Mouse (Mus musculus): ENCODE measurements around the gene Shisa4. TPM values are rescaled to one million over a fixed set of nuclear protein-coding genes. Genes with fewer than 3 reads are reported as not detected.
"Not testable (repeated sequence)": the region's sequence is repeated elsewhere in the genome, so short reads cannot be mapped to it uniquely, and the experiment has no call there.

The Shisa4 gene
- total RNA-seq (2015; ENCODE audit: low replicate concordance): 0.63 TPM in 1 of 2 replicates, not detected in the other
- total RNA-seq (2017; ENCODE audit: low replicate concordance): not detected in 2 replicates

DNA sequence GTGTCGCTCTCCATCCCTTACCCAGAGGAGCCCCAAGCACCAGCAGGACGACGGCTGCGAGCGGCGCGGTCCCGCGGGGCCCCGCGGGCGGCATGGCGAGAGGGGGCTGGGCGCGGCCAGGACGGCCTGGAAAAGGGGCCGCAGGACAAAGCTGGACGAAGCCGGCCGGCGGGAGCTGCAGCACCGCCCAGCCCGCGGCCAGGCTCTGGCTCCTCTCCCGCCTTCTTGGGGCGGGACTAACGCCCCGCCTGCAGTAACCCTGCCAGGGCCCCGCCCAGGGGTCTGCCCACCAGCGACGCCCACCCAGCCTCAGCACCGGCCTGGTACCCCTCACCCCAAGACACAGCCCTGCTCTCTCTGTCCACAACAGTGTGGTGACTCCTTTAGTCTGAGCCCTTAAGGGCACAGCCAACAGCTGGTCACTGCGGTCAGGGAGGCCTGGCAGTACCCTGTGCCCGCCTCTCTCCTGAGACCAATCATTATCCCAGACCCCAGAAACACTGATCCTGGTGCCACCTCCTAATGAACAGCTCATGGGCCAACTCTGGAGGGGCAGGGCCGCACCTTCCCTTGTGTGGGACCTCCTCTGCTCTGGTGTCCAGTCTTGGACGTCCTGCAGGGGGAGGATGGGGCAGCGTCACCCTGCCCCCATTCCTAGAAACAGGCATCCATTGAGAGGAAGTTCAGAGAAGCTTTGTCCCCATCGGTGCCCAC, at the start of gene Shisa4:
Gene Shisa4 (minus strand): TSS at position 370 of the 714 bp plus-strand sequence.
- no peak for ATAC-seq (replicated peaks; ENCODE audit: low FRiP score, poor library complexity, severe bottlenecking)

- ATAC-seq (replicated peaks; ENCODE audit: low FRiP score, poor library complexity, severe bottlenecking): no peak
These were observed 47.7 kb upstream of the Shisa4 start for GRCm38 (mm10) chr1:135422772-135423171.

- ATAC-seq (replicated peaks; ENCODE audit: low FRiP score, poor library complexity, severe bottlenecking): no peak
These were observed 39.0 kb upstream of the Shisa4 start for GRCm38 (mm10) chr1:135413996-135414395.

DNA sequence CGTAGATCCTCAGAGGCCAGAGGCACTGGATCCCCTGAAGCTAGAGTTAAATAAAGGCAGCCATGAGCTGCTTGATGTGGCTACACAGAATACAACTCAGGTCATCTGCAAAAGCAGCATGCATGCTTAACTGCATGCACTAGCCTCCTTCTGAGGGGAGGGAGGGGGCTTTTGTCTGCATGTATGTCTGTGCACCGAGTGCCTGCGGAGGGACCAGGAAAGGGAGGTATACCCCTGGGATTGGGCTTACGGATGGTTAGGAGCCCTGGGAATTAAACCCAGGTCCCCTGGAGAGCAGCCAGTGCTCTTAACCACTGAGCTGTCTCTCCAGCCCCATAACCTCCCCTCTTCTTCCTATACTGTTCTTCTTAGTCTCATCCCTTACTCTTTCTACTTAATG, 37.1 kb upstream of the Shisa4 start:
- no peak for ATAC-seq (replicated peaks; ENCODE audit: low FRiP score, poor library complexity, severe bottlenecking)

DNA sequence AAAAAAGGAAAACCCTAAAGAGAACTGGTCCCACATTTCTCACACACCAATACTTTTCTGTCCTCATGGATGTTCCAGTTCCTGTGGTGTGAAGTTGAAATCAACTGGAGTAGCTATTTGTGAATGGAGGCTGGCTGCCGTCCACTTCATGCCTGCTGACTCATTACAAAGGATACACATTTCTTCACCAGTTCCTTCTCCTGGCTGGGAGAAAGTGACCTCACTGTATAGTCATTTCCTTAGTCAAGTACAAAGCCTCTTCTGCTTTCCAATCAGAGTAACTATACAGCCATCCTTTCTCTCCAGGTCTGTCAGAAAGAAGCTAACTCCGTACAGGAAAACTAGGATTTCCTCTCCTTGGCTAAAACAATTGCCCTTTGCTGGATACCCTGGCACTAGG, 35.9 kb upstream of the Shisa4 start:
- no peak for ATAC-seq (replicated peaks; ENCODE audit: low FRiP score, poor library complexity, severe bottlenecking)

GRCm38 (mm10) chr1:135408973-135409372, 33.9 kb upstream of the Shisa4 start:
- ATAC-seq (replicated peaks; ENCODE audit: low FRiP score, poor library complexity, severe bottlenecking): no peak

DNA sequence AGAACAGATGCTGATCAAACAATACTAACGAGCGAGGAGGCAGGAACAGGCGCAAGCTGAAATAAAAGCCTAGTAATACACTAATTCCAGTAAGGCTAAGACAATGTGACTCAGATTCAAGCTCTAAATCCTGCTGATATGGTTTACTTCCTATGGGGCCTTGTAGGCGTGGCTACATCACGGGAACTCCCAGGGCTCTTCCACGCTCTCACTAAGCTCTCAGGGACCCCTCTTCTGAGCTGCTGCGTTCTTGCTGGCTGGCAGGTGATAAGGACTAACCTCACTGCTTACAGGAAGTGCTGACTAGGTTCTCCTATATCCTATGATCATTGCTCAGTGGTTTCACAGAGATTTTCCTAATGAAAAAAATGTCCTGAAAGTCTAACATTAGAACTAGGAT, 30.3 kb upstream of the Shisa4 start:
- no peak for ATAC-seq (replicated peaks; ENCODE audit: low FRiP score, poor library complexity, severe bottlenecking)

DNA sequence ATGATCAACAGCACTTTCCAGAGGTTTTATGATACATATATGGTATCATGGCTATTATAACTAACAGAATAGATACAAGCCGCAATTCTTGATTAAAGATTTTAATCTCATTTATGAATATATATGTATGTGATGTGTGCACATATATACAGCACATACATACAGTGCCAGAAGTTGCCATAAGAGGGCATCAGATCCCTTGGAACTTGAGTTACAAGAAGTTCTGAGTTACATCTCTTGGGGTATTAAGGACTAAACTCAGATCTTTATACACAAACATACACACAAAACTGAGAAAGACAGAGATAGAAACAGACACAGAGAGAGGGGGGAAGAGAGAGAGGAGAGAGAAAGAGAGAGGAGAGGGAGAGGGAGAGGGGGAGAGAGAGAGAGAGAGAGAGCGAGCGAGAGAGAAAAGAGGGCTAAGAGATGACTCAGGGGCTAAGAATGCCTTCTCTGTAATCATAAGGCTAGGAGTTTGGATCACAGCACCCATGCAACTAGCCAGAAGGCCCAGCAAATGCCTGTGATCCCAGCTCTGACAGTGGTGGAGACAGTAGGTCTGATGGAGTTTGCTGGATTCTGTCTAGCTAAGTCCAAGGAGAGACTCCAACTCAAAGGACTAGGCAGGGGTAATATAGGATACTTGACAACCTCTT, 26.5 kb upstream of the Shisa4 start:
- ATAC-seq (replicated peaks; ENCODE audit: low FRiP score, poor library complexity, severe bottlenecking): no peak

DNA sequence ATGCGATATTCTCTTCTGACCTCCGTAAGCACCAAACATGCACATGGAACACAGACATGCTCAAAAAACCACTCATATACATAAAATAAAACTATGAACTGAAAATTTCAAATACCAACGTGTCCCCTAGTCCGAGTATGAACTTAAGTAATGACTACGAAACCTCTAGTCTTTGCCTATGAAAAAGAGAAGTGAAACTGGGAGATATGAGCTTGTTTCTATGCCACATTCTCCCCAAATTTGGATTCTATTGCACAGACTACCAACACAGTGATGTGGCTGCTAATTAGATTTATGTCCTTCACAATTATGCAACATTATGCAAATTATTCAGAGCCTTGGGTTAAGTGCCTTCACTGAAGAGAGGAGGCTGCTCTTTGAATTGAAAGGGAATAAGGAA, 24.4 kb upstream of the Shisa4 start:
- ATAC-seq (replicated peaks; ENCODE audit: low FRiP score, poor library complexity, severe bottlenecking): no peak

- no peak for ATAC-seq (replicated peaks; ENCODE audit: low FRiP score, poor library complexity, severe bottlenecking)
These were observed 10.1 kb upstream of the Shisa4 start for GRCm38 (mm10) chr1:135385161-135385560.

DNA sequence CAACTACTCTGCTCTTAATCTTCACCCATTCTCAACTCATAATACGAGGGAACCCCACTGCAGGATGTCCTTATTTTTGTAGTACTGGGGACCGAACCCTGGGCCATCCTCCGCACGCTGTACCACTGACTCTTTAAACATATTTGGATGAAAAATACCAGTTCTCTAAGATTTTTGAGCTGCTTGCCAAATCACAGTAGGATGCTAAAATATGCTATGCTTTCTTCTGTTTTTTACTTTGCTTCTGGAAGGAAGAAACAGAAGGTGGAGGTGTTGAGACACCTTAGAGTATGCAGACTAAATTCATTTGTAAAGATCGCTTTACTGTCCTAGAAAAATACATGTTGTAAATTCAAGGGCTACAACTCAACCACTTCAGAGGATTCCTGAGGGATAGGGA, 9.1 kb upstream of the Shisa4 start:
- ATAC-seq (replicated peaks; ENCODE audit: low FRiP score, poor library complexity, severe bottlenecking): no peak

- not testable (repeated sequence) for ATAC-seq (replicated peaks; ENCODE audit: low FRiP score, poor library complexity, severe bottlenecking)
These were observed 6.5 kb upstream of the Shisa4 start for GRCm38 (mm10) chr1:135381560-135381959.

DNA sequence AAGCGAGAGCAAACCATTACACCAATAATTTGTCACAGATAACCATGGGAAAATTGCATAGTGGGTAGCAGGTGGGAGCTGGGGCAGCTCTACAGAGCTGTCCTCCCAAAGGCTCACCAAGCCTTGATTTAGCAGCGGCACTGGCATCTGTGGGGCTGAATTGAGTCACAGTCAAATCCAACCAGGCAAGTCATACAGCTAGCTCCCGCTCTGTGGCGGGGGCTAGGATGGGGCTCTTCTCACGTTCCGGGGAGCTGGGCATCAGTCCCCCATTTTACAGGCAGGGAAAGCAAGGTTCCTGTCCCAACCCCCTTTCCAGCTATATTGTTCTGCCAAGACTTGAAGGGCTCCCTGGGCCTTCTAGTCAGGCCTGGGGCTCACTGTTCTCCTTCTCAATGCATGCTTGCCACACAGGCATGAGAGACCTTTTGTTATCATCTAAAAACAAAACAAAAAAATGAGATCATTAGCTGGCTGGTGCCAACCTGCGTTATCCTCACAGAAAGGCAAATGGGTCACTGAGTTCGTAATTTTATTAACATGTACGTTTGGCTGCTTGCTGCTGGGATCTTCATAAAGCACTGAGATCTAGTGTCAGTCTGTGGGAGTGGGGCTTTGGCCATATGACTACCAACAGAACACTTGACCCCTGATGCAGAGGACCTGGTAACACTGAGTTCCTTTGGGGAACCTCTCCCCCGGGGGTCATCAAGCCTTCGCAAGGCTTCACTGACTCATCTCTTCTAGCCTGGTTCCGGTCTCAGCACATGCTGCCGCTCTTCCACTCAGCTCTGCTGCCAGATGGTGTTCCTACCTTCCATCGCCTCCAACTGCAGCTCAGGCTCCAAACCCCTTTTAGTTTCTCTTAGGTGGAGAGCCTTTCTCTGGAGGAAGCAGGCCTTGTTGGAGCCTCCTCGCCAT, 5.3 kb upstream of the Shisa4 start:
- no peak for ATAC-seq (replicated peaks; ENCODE audit: low FRiP score, poor library complexity, severe bottlenecking)

DNA sequence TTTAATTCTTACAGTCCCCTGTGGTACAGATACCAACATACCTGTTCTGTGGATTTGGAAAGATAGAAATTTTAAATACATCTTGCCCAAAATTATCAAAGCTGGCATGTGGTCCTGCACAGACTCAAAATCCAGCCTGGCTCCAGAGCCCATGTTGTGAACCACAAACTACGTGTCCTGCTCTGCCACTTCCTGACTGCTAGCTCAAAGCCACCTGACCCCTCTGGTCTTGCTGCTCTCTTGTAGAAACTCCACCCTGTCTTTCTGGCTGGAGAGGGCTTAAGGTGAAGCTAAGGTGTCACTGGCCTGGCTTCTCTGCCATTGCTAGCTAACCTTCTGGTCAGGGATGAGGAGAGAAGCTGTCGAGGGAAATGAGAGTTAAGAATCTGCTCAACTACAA, 4.0 kb upstream of the Shisa4 start:
- ATAC-seq (replicated peaks; ENCODE audit: low FRiP score, poor library complexity, severe bottlenecking): no peak

DNA sequence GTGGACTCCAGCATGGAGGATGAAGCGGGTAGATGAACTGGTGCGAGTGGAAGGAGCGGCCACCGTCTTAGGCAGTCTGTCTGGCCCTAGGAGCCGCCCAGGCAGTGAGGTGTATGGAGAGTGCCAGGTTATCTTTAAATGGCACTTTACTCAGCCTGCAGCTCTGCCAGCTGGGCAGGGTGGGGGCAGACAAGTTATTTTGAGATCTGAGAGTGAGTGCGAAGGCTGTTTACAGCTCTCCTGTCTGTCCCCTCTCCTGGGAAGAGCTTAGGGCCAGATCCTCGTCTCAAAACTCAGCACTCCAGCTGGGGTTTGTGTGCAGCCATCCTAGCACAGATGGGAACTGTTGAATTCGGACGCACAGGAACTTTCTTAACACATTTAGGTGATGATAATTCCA, 3.5 kb upstream of the Shisa4 start:
- no peak for ATAC-seq (replicated peaks; ENCODE audit: low FRiP score, poor library complexity, severe bottlenecking)

DNA sequence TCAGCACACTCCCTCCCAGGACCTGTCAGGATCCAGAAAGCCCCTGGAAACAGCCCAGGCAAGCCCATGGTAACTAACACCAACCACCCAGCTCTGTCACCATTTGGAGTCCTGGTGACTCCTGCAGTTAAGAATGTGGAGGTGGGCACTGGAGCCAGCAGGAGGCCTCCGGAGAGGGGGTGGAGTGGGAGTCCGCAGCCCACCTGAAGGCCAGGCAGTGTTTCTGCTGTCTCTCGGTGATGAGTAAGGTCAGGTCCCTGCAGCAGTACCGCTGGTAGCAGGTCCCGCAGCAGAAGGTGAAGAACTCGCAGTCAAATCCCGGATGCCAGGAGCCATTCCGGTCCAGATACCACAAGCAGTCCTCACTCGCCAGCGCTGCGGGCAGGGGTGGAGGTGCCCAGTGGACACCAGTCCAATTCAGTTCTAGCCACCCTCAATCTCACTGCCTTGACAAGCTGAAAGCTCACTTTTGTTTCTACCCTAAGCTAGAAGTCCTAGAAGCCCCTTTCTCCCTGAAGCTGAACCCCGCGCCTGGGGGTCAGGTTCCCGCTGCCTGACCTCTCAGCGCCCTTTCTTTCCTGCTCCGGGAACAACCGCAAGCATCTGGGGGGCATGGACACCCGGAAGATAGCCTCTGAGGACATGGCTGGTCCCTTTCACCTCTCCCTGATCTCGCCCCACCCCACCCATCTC, 716 bp downstream of the Shisa4 start:
- ATAC-seq (replicated peaks; ENCODE audit: low FRiP score, poor library complexity, severe bottlenecking): no peak

DNA sequence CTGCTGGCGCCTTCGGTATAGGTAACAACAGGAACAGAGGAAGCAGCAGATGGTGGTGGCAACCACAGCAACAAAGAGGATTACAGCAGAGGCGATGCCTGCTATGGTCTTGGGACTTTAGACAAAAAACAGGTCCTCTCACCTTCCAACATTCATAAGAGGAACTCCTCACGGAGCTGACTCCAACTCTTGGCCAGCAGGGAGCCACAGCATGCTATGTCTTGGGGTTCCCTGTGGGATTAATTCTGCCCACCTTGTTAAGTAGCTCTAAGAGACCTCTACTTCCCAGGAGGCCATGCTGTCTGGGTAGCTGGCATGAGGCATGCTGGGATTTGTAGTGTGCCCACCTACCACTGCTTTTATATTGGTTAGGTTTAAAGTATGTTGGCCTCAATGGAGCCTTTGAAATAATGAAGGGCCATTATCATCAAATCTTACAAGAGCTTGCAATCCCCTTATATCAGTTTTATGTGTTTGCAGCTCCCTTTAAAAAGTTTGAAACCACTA, 1.8 kb downstream of the Shisa4 start:
- no peak for ATAC-seq (replicated peaks; ENCODE audit: low FRiP score, poor library complexity, severe bottlenecking)

- ATAC-seq (replicated peaks; ENCODE audit: low FRiP score, poor library complexity, severe bottlenecking): no peak
These were observed 5.6 kb downstream of the Shisa4 start for GRCm38 (mm10) chr1:135369415-135369814.

DNA sequence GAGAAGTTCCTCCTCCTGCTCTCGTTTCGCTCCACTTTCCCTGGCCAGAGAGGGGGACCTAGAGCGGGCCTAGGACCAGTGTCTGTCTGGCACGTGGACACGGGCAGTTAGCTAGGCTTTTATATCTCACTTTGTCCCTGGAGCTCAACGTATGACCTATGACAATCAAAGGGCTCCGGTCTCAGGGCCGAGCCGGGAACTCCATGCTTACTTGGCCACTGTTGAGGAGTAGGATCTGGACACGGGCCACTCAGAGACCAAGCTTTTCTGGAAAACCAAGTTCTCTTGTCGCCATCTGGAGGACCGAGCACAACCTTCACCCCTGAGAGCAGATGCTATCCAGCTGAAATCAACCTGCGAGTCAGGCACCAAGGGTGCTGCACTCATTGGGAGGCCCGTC, 6.1 kb downstream of the Shisa4 start:
- ATAC-seq (replicated peaks; ENCODE audit: low FRiP score, poor library complexity, severe bottlenecking): no peak

DNA sequence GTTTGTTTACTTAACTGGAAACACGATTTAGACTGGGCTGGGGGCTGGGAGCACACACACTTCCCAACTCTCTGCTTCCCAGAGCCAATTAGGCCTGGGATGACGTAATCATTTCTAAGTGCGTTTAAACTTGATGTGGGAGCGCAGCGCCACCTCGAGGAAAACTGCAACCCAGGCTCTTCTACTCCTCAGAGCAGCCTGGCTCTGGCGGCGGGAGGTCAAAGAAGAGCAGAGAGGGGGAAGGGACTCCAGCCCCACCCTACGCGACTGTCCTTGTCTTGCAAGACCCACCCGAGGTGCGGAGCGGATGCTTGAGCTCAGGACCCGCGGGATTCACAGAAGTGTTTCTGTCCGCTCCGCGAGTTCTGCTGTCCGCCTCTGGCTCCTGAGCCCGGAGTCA, 6.8 kb downstream of the Shisa4 start:
- no peak for ATAC-seq (replicated peaks; ENCODE audit: low FRiP score, poor library complexity, severe bottlenecking)

Data from erythroblast, adult 5-6 weeks (primary cell).